Mouse (Mus musculus) lung, postnatal 25 days (tissue): ENCODE data around the gene Trabd2b.

Experiments
- DNase-seq: peaks from one replicate; pipeline ENCODE4 v3.0.0; 2022; ENCODE audit warnings: low spot score

The Trabd2b gene

GRCm38 (mm10) chr4:114495688-114496426 lies 89.3 kb downstream of the Trabd2b start:
- no peak for DNase-seq

DNA sequence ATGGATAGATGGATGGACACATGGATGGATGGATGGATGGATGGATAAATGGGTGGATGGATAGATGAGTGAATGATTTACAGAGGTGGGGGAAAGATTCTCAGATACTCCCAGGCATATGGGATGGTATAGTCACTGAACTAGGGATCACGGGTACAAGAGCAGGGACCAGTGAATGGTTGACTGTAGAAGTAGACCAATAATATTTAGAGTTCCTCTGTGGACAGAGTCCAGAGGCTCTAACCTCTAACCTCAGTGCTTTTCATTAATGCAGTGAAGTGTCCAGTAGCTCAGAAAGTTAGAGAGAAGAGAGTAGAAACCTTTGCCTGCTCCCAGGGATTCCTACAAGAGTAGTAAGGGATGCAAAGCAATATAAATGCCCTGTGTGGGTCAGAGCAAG lies 93.1 kb downstream of the Trabd2b start:
- DNase-seq = no peak

- DNase-seq = no peak
These were observed 93.8 kb downstream of the Trabd2b start for GRCm38 (mm10) chr4:114500317-114500716.

DNA sequence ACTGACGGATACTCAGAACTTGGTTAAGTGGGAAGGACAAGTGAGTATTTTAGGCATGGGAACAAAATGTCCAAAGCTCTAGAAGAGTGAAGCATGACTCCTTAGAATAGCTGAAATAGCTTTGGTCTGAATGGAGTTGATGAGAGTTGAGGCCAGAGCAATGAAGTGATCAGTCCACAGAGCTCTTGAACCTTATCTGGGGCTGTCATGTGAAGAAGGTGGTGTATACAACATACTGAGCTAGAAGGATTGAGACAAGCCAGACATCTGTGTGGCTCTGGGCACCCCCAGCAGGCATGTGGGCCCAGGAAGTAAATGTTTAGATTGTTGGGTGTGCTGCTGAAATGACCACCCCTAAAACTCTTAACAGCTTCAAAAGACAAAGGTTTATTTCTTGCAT lies 94.5 kb downstream of the Trabd2b start:
- DNase-seq = no peak

DNA sequence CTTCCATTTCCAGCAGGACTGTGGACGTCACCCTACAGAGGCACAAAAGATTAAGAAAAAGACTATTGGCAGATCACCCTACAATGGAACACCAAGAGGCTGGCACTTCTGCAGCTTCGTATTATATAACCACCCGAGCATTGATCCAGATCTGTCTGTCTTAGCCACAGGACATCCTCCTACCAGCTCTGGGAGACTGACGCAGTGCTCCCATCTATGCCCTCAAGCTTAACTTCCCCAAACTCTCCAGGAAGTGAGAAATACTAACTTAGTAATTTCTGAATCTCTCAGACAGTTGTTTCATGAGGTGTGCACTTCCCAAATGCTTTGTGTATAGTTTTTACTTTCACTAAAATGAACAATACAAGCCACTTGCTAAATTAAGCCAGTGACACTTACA lies 95.1 kb downstream of the Trabd2b start:
- DNase-seq = no peak

GRCm38 (mm10) chr4:114504227-114505041 lies 97.9 kb downstream of the Trabd2b start:
- no peak for DNase-seq

DNA sequence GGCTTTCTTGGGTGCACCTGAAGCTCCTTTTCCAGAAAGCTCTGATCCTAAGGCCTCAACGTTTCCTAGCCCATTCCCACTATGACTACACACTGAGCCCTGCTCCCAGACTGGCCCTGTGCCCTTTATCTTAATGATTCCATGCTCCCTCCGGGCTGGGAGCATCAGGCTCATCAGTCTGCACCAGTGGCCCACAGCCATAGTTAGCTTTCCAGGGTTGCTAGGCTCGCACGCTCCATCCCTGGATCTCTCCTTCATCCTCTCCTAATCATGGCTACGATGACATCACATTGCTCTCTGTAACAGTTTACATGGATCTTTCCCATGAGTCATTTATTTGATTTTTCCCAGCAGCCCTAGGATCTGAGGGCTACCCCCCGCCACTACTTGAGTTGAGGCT lies 103.1 kb downstream of the Trabd2b start:
- no peak for DNase-seq

GRCm38 (mm10) chr4:114511649-114512048 lies 105.1 kb downstream of the Trabd2b start:
- no peak for DNase-seq

GRCm38 (mm10) chr4:114513149-114513548 lies 106.6 kb downstream of the Trabd2b start:
- DNase-seq = no peak

DNA sequence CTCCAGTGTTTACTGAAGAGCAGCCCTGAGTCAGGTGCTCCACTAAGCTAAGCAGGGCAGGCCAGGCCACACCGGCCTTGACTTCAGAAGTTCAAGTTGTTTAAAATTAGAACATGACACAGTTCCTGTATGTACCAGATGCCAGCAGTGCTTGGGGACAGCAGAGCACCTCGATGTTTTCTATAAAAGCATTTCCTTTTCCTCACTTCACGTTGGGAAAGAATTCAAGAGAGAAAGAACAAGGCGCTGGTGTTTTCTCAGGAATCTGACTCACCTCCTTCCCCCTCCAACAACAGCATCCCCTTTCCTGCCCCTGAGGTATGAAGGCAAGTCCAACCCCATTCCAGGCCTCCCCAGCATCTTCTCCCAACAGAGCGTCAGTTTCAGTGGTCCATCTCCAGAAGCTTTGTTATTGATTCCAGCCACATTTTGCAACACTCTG lies 108.8 kb downstream of the Trabd2b start:
- DNase-seq = no peak

GRCm38 (mm10) chr4:114516651-114517050 lies 110.1 kb downstream of the Trabd2b start:
- DNase-seq = no peak

DNA sequence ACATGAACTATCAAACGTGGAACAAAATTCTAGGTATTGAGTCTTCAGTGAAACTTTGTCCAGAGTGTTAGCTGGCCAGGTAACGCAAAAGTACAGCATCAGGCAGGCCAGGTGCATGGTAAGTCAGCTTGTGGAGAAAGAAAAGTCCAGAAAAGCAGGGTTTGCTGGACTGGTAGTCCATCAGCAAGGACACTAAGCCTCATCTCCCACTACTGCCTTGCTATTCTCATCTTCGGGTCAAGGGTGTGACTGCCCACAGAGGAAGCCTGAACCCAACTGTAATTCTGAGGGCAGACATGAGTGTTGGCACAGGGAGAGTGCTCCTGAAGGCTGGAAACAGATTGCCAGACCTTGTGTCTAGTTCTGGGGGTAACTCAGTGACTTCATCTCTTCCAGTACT lies 111.5 kb downstream of the Trabd2b start:
- DNase-seq = no peak

DNA sequence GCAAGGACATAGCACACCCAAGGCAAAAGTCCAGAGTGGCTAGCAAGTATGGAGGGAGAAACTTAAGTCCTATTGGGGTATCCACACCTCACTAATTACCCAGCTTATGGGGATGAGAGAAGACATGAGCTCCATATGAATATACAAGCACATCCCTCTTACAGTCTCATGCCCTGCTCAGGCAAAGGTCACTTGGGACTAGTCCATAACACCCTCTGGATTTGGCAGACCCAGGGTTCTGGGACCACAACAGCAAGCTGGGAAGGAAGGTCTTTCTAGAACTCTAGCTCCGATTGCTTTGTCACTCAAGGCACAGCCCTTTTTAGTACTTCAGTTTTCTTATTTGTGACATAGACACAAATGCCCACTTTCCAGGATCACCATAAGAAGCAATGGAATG lies 112.0 kb downstream of the Trabd2b start:
- DNase-seq = no peak

- no peak for DNase-seq
These were observed 112.8 kb downstream of the Trabd2b start for GRCm38 (mm10) chr4:114519321-114519720.

DNA sequence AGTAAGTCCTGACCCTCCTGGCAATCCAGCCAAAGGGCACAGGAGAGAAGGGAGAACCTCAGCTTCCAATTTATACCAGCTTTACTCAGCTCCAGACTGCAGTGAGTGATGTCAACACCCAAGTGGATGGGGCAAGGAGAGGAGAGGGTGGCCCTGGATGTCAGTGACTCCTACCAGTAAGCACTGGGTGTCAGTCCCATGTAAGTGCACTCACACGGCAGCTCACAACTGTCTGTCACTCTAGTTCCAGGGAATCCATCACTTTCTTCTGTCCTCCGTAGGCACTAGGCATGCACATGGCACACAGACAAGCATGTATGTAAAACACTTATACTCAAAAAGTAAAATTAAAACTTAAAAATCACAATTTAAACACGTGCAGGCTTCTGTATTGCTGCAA lies 113.4 kb downstream of the Trabd2b start:
- no peak for DNase-seq

DNA sequence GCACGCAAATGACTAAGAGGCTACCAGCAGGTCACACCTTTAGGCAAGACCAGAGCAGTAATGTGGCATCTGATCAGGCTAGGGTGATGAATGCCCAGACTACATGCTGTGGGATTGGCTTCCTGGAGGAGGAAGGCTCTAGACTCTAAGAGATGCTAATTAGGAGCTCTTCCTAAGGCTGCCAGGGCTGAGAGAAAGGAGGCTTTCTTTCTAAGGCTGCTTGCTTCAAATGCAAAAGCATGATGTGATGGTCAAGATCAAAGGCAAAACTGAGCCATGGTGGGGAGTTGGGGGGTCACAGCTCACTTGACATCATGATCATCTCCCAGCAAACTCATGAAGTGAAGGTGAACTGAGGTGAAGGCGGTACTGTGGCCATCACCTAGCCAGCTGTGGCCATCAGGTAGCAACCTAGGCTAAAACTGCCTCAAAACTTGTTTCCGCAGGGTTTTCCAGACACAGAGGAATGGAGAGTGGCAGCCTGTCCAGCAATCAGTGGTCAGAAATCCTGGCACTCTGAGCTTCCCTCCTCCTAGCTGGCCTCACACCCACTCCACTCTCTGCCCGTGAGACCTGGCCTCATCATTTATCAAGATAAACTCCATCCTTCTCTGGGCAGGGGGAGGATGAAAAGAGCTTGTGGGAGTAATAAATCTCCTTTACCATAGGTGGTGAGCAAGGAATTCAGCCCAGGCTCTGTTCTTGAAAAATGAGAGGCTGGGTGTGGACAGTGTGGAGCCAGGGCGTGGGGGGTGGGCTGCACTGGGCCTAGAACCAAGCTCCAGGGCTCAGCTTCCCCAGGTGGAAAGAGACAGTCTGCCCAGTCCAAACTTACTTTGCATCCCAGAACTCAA lies 117.0 kb downstream of the Trabd2b start:
- no peak for DNase-seq

DNA sequence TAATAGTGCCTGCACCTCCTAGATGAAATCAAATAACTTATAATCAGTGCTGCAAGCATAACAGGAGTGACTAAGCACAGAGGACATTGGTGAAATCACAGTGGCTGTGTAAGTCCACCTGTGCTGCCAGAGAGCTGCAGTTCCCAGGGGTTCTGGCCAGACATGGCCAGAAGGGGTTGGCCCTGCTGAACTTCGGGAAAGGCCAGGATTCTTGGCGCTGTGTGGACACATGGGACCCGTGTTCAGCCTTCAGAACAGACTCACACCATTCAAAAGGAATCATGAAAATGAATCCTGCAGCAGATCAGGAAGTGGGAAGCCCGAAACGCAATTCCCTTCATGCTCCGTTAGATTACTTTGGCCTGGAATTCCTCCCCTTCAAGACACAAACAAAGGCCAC lies 125.1 kb downstream of the Trabd2b start:
- DNase-seq = no peak

GRCm38 (mm10) chr4:114533894-114534754 lies 127.6 kb downstream of the Trabd2b start:
- DNase-seq = peak; percentile 62

DNA sequence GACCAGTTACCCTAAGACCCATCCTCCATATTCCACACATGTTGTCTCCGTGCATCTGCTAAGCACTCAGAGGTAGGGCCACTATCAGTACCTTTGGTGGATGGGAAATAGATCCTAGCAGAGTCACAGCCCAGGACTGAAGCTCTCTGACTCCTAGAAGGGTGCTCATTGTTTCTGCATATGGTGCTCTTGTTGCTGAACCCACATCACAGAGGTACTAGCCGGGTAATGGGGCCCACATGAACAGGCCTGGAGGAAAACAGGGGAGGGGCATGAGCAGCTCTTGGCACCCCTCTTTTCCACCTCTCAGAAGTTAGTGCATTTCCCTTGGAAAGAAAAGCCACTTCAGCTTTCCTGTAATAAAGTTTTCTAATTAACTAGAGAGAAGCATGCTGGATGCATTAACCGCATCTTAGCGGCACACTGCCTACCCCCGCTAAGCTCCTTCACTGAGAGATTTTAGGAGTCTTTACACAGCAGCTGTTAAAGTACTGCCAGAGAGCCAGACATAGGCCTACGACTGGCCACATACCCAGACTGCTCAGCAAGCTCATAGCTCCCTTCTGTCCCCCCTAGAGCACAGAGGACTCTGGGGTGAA lies 131.0 kb downstream of the Trabd2b start:
- no peak for DNase-seq

DNA sequence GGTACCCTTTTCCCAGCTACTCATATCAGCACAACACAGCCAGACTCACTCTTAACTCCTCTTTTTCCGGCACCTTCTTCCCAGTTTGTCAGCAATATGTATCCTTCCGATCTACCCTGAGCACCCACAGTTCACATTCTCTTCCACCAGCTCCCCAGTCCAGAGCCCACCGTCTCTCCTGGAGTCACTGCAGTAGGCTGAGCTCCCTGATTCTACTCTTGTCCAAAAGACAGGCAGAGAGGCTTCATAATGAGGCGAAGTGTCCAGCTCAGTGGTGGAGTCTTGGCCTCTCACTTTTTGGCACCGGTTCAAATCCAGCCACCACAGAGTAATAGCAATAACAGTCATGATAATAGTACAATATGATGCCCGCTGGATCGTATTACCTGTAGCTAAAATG lies 133.5 kb downstream of the Trabd2b start:
- DNase-seq = no peak

DNA sequence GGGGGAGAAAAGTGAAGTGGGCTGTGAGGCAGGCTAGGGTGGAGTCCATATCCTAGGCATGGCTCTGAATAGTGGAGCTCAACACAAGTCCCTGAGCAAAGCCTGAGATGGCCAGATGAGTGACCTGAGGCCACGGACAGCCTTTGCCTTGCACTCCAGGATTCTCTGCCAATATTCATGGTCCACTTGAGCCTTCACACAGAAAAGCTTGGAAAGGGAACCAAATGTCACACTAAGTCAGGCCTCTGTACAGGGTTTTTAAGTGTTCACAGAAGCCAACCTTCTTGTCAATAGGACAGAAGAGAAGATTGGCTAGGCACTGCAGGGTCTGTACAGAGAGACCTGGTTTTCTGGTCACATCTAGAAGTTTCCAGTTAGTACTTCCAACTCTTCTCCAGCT lies 134.7 kb downstream of the Trabd2b start:
- no peak for DNase-seq
